16 mouse cellular contexts compared by ENCODE assay signal in the genomic region with DNA sequence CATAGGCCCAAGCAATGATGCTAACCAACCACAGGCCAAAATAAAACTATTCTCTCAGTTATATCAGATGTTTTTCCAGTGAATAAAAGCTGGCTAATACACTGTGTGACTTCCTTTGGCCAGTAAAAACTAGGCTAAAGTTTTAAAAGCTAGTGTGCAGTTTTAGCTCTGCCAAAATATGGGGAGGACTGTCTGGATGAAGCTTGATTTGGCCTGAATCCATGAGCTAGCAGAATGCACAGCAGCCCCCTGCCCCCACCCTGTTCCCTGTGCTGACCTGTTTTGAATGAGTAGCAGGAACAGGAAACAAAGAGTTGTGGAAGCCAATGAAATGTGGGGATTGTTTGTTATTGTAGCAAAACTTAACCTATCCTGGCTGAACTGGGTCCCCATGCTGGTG. TPM values are rescaled to one million over a fixed set of nuclear protein-coding genes. Genes with fewer than 3 reads are reported as not detected.
DNase-seq lines count a peak whose midpoint lies in the region; ATAC-seq and TF ChIP-seq lines count a peak whose summit lies in the region.
"Had no signal": no experiment of that assay in that cellular context is flagged by ENCODE, and none has a peak within 500 bp of the region (broad histone marks: within the 10 kb centered on the region; RNA-seq: fewer than 3 reads in every experiment).

No protein-coding gene starts in this region.

- no peaks in the 10 kb centered on the region for H3K9me3 ChIP-seq in kidney, embryonic 15.5 days (replicated peaks)
- H3K9me3 ChIP-seq in lung, embryonic 16.5 days (ENCODE audit: control insufficient read depth, low read length) = no peaks in the 10 kb centered on the region
- no peaks in the 10 kb centered on the region for H3K9me3 ChIP-seq in limb, embryonic 14.5 days (ENCODE audit: control insufficient read depth, low read length)
- H3K9me3 ChIP-seq: forebrain, embryonic 13.5 days had no signal

- H3K27ac ChIP-seq in kidney, embryonic 15.5 days = peak overlapping the region; percentile 63
- H3K27ac ChIP-seq in lung, embryonic 16.5 days (ENCODE audit: low read length) = 0 out of 2 replicates have a peak overlapping the region, but pooled peaks have one; percentile 4
- H3K27ac ChIP-seq in limb, embryonic 14.5 days (replicated peaks; ENCODE audit: low read depth, low read length) = 0 out of 2 replicates have a peak overlapping the region, but pooled peaks have one; percentile 41
- H3K27ac ChIP-seq: forebrain, embryonic 13.5 days; left cerebral cortex, adult 2 months had no signal

- H3K4me2 ChIP-seq in kidney, embryonic 15.5 days = no peak overlapping the region
- no peak overlapping the region for H3K4me2 ChIP-seq in lung, embryonic 16.5 days (ENCODE audit: low read depth, low read length)
- H3K4me2 ChIP-seq in limb, embryonic 14.5 days (replicated peaks; ENCODE audit: low read depth, low read length, severe bottlenecking) = no peak overlapping the region
- H3K4me2 ChIP-seq: forebrain, embryonic 13.5 days had no signal

- ATAC-seq in kidney, embryonic 15.5 days (replicated peaks; ENCODE audit: low FRiP score) = no peak
- ATAC-seq in lung, embryonic 16.5 days (ENCODE audit: low read depth) = peak; percentile 41; the same call in 1 of the 2 replicates
- no peak for ATAC-seq in limb, embryonic 14.5 days (ENCODE audit: low FRiP score, low read depth)
- ATAC-seq: activated CD4-positive, CD25-positive, alpha-beta regulatory T cell, adult 4 months; forebrain, embryonic 13.5 days had no signal

- no peak overlapping the region for H3K9ac ChIP-seq in kidney, embryonic 15.5 days
- no peak overlapping the region for H3K9ac ChIP-seq in lung, embryonic 16.5 days (ENCODE audit: low read length)
- H3K9ac ChIP-seq in limb, embryonic 14.5 days (ENCODE audit: low read depth, low read length, severe bottlenecking) = no peak overlapping the region
- H3K9ac ChIP-seq: forebrain, embryonic 13.5 days had no signal

- H3K36me3 ChIP-seq in kidney, embryonic 15.5 days = no peaks in the 10 kb centered on the region
- no peaks in the 10 kb centered on the region for H3K36me3 ChIP-seq in lung, embryonic 16.5 days (ENCODE audit: control insufficient read depth, insufficient read depth, low read length)
- no peaks in the 10 kb centered on the region for H3K36me3 ChIP-seq in limb, embryonic 14.5 days (ENCODE audit: control insufficient read depth, insufficient read depth, low read length)

- H3K4me3 ChIP-seq in kidney, embryonic 15.5 days (replicated peaks) = no peak overlapping the region
- no peak overlapping the region for H3K4me3 ChIP-seq in lung, embryonic 16.5 days (ENCODE audit: low read length)
- H3K4me3 ChIP-seq in limb, embryonic 14.5 days (replicated peaks; ENCODE audit: low read length) = no peak overlapping the region
- H3K4me3 ChIP-seq: forebrain, embryonic 13.5 days; left cerebral cortex, adult 2 months had no signal

- peaks cover 42% of the 10 kb centered on the region for H3K4me1 ChIP-seq in kidney, embryonic 15.5 days
- no peaks in the 10 kb centered on the region; the same call in 1 of the 2 replicates for H3K4me1 ChIP-seq in lung, embryonic 16.5 days (replicated peaks; ENCODE audit: control insufficient read depth, insufficient read depth, low read length)
- peaks cover 26% of the 10 kb centered on the region for H3K4me1 ChIP-seq in limb, embryonic 14.5 days (ENCODE audit: control insufficient read depth, insufficient read depth, low read length)
- H3K4me1 ChIP-seq: forebrain, embryonic 13.5 days had no signal

- peaks cover 4% of the 10 kb centered on the region; the same call in 1 of the 2 replicates for H3K27me3 ChIP-seq in kidney, embryonic 15.5 days
- H3K27me3 ChIP-seq in lung, embryonic 16.5 days (ENCODE audit: control insufficient read depth, insufficient read depth, low read depth, low read length) = no peaks in the 10 kb centered on the region
- no peaks in the 10 kb centered on the region for H3K27me3 ChIP-seq in limb, embryonic 14.5 days (ENCODE audit: control insufficient read depth, insufficient read depth, low read length)

- no peak for TF ChIP-seq POLR2A in limb, embryonic 14.5 days (IDR thresholded peaks at IDR 0.05; ENCODE audit: borderline replicate concordance, extremely low read depth, insufficient read depth, insufficient read length)

- DNase-seq in gastrocnemius, adult 18-20 months (ENCODE audit: low spot score) = peak; percentile 50
- no peak for DNase-seq in gastrocnemius, adult 8-10 months (ENCODE audit: low spot score in 2 of 2)
- DNase-seq in kidney, adult 9 months = no peak
- no peak for DNase-seq in lung, postnatal 14 days
- peak; percentile 64 for DNase-seq in limb, embryonic 14.5 days (ENCODE audit: low spot score)
- DNase-seq in testis, postnatal 14 days (ENCODE audit: low spot score) = no peak
- DNase-seq: adrenal gland, postnatal 36 days; cerebellum, adult 9-11 months; embryo, embryonic 11 days; liver; lung, adult 2 months had no signal

RNA-seq across cellular contexts. Expression of a gene that starts 33.7 kb away (rescaled TPM):
- total RNA-seq in gastrocnemius, adult 18-20 months (2021) = 10 to 100 TPM; 53.7 to 60.4 TPM
- total RNA-seq in gastrocnemius, adult 8-10 months (2022) = 10 to 100 TPM; 54.4 to 82.7 (median 64.0) TPM
- polyA plus RNA-seq in kidney, embryonic 15.5 days (2015; fragmentation: Nextera tagmentation; extraction: Ambion mirVana) = 18.3 and 21.0 TPM in 2 replicates
- polyA plus RNA-seq in lung, embryonic 16.5 days (2015; fragmentation: Nextera tagmentation; extraction: Ambion mirVana) = 12.8 and 14.6 TPM in 2 replicates
- 52.7 and 58.0 TPM in 2 replicates for polyA plus RNA-seq in limb, embryonic 14.5 days (2012; rRNA removed)
- polyA plus RNA-seq in limb, embryonic 14.5 days (2014; fragmentation: Nextera tagmentation; extraction: Ambion mirVana) = 45.1 and 49.3 TPM in 2 replicates

RNA-seq across cellular contexts. Expression of a gene that starts 39.4 kb away (rescaled TPM):
- total RNA-seq in gastrocnemius, adult 18-20 months (2021) = 100 to 1,000 TPM; 100 to 102 TPM
- 100 to 1,000 TPM in 3 of 4 experiments, 10 to 100 TPM in 1; 92.4 to 119 (median 105) TPM for total RNA-seq in gastrocnemius, adult 8-10 months (2022)
- 46.1 and 46.6 TPM in 2 replicates for polyA plus RNA-seq in kidney, embryonic 15.5 days (2015; fragmentation: Nextera tagmentation; extraction: Ambion mirVana)
- 32.0 and 34.2 TPM in 2 replicates for polyA plus RNA-seq in lung, embryonic 16.5 days (2015; fragmentation: Nextera tagmentation; extraction: Ambion mirVana)
- polyA plus RNA-seq in limb, embryonic 14.5 days (2012; rRNA removed) = 20.3 and 22.4 TPM in 2 replicates
- 18.7 and 20.5 TPM in 2 replicates for polyA plus RNA-seq in limb, embryonic 14.5 days (2014; fragmentation: Nextera tagmentation; extraction: Ambion mirVana)

Comparison
In these comparisons a context has a peak if more than half of its experiments do, and no peak if none do; other contexts are left out.
1. DNase-seq: peak in gastrocnemius, adult 18-20 months (single experiment) and limb, embryonic 14.5 days (single experiment); none in gastrocnemius, adult 8-10 months (0 of 2), kidney, adult 9 months (single experiment), lung, postnatal 14 days (single experiment) and testis, postnatal 14 days (single experiment).
2. H3K27ac ChIP-seq: peak in every context shown above with its lines; median percentile 63 in kidney, embryonic 15.5 days; 41 in limb, embryonic 14.5 days; 4 in lung, embryonic 16.5 days.